Mouse (Mus musculus): ENCODE measurements around the gene Fkbp7.

DNA sequence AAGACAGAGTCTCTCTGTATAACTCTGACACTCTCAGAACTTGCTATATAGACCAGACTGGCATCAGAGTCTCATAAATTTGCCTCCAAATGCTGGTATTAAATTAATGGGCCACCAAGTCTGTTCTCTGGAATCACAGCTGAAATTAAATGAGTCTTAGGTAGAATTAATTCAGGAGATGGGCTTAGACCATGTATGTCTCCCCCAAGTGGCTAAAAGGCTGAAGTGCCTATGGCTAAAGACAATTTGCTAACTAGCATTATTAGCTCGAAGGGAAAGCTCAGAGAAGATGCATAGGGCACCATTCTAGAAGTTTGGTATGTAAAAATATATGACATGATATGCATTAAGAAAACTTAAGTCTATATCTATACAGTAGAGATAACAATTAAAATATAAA lies 54.8 kb downstream of the Fkbp7 start:
- TF ChIP-seq CTCF (IDR thresholded peaks at IDR 0.05; ENCODE audit: low read depth) = peak; percentile 86
- TF ChIP-seq EP300 (optimal IDR thresholded peaks at IDR 0.05) = no peak

Measured in stomach, postnatal 0 days (tissue).